Mouse (Mus musculus) myocyte (in vitro differentiated cells): Measurements from ENCODE around the gene Mt2.

Source experiments
- CEBPB ChIP-seq: IDR thresholded peaks from 2 replicates; pipeline ENCODE4 v1.6.1; 2011; ENCODE audit warnings: mild to moderate bottlenecking, moderate library complexity; ENCODE audit not compliant: poor library complexity, insufficient read depth, severe bottlenecking
- E2F4 ChIP-seq: IDR thresholded peaks from one replicate; pipeline ENCODE4 v1.6.1; 2011; ENCODE audit warnings: mild to moderate bottlenecking, control low read depth, moderate library complexity; ENCODE audit not compliant: insufficient read depth
- MYOG ChIP-seq, 3 experiments: IDR thresholded peaks; one replicate each; pipeline ENCODE4 v1.6.1; 2011; ENCODE audit warnings: control low read depth in 2 of 3, low read depth in 2 of 3, mild to moderate bottlenecking in 2 of 3; ENCODE audit not compliant: insufficient read length in 2 of 3, control insufficient read depth in 1 of 3, insufficient read depth in 1 of 3
- POLR2A ChIP-seq: IDR thresholded peaks from one replicate; pipeline ENCODE4 v1.6.1; 2011; ENCODE audit warnings: low read depth, mild to moderate bottlenecking, control low read depth, moderate library complexity; ENCODE audit not compliant: insufficient read length
- SRF ChIP-seq: IDR thresholded peaks from one replicate; pipeline ENCODE4 v1.6.1; 2011; ENCODE audit warnings: low read depth; ENCODE audit not compliant: control insufficient read depth, insufficient read length
- TCF12 ChIP-seq: IDR thresholded peaks from one replicate; pipeline ENCODE4 v1.6.1; 2011; ENCODE audit warnings: mild to moderate bottlenecking, control low read depth; ENCODE audit not compliant: poor library complexity, insufficient read depth, severe bottlenecking
- TCF3 ChIP-seq: IDR thresholded peaks from one replicate; pipeline ENCODE4 v1.6.1; 2011; ENCODE audit warnings: low read depth, control low read depth; ENCODE audit not compliant: insufficient read length
- USF1 ChIP-seq: IDR thresholded peaks from one replicate; pipeline ENCODE4 v1.6.1; 2011; ENCODE audit warnings: low read depth, mild to moderate bottlenecking, control low read depth, moderate library complexity

DNA sequence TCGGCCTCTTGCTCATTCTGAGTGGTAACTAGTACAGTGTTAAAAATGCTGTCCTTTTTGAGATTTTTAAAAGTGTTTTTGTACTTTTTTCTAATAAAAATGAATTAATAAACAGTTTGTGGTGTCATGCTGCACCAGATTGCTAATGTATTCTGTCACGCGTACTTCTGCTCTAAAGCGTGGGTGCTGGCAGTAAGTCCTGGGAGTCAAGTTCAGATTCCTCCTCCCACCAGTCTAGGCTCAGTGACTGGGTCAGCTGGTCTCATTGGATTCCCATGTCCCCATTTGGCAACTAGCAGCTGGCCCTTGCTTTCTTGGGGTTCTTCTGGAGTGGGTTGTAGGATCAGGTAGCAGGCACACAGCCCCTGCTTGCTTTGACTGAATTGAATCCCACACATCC is 42.3 kb upstream of the Mt2 start:
- no peak for TF ChIP-seq POLR2A
- no peak for TF ChIP-seq USF1
- TF ChIP-seq TCF3, result no peak
- no peak for TF ChIP-seq CEBPB
- no peak for TF ChIP-seq TCF12
- TF ChIP-seq E2F4, result no peak
- TF ChIP-seq MYOG (IDR thresholded peaks at IDR 0.05; ENCODE audit: control insufficient read depth in 1 of 3, insufficient read depth in 1 of 3, insufficient read length in 2 of 3, low read depth in 2 of 3), result no peak
- TF ChIP-seq SRF, result no peak
